Comparison of ENCODE assay signal across 8 mouse cellular contexts in genomic region chr4:83214822-83215558, GRCm38 (mm10).
A peak's percentile ranks its signal among the peaks of the same experiment; 100 is the strongest.
DNase-seq lines count a peak whose midpoint lies in the region; ATAC-seq lines count a peak whose summit lies in the region.
"Had no signal": no experiment of that assay in that cellular context is flagged by ENCODE, and none has a peak within 500 bp of the region (broad histone marks: within the 10 kb centered on the region; RNA-seq: fewer than 3 reads in every experiment).

No protein-coding gene starts in this region.

- 74% methylated on average over 9 of the region's 9 CpGs for WGBS in midbrain, embryonic 14.5 days
- 70% methylated on average over 9 of the region's 9 CpGs for WGBS in midbrain, embryonic 13.5 days
- 79% methylated on average over 9 of the region's 9 CpGs for WGBS in forebrain, embryonic 10.5 days
- WGBS in kidney, embryonic 15.5 days = 50% methylated on average over 9 of the region's 9 CpGs
- WGBS in stomach, embryonic 16.5 days = 54% methylated on average over 9 of the region's 9 CpGs

- no peaks in the 10 kb centered on the region for H3K36me3 ChIP-seq in midbrain, embryonic 14.5 days (ENCODE audit: control insufficient read depth, insufficient read depth, low read length)
- H3K36me3 ChIP-seq in midbrain, embryonic 13.5 days = no peaks in the 10 kb centered on the region
- no peaks in the 10 kb centered on the region for H3K36me3 ChIP-seq in forebrain, embryonic 10.5 days (replicated peaks)
- H3K36me3 ChIP-seq in kidney, embryonic 15.5 days = no peaks in the 10 kb centered on the region
- no peaks in the 10 kb centered on the region for H3K36me3 ChIP-seq in stomach, embryonic 16.5 days (ENCODE audit: control insufficient read depth, insufficient read depth, low read length)

- H3K9me3 ChIP-seq in midbrain, embryonic 14.5 days (ENCODE audit: control insufficient read depth, low read length) = no peaks in the 10 kb centered on the region
- H3K9me3 ChIP-seq in midbrain, embryonic 13.5 days = no peaks in the 10 kb centered on the region
- no peaks in the 10 kb centered on the region for H3K9me3 ChIP-seq in forebrain, embryonic 10.5 days
- H3K9me3 ChIP-seq in kidney, embryonic 15.5 days (replicated peaks) = no peaks in the 10 kb centered on the region
- H3K9me3 ChIP-seq in stomach, embryonic 16.5 days (replicated peaks; ENCODE audit: control insufficient read depth, low read length) = no peaks in the 10 kb centered on the region

- no peaks in the 10 kb centered on the region for H3K27me3 ChIP-seq in midbrain, embryonic 14.5 days (ENCODE audit: control insufficient read depth, insufficient read depth, low read length)
- no peaks in the 10 kb centered on the region for H3K27me3 ChIP-seq in midbrain, embryonic 13.5 days
- no peaks in the 10 kb centered on the region for H3K27me3 ChIP-seq in forebrain, embryonic 10.5 days (ENCODE audit: poor library complexity, severe bottlenecking)
- no peaks in the 10 kb centered on the region for H3K27me3 ChIP-seq in kidney, embryonic 15.5 days
- H3K27me3 ChIP-seq in stomach, embryonic 16.5 days (ENCODE audit: control insufficient read depth, insufficient read depth, low read length) = no peaks in the 10 kb centered on the region

- no peak overlapping the region for H3K4me3 ChIP-seq in midbrain, embryonic 14.5 days (replicated peaks; ENCODE audit: low read depth, low read length)
- no peak overlapping the region for H3K4me3 ChIP-seq in midbrain, embryonic 13.5 days (replicated peaks)
- H3K4me3 ChIP-seq in forebrain, embryonic 10.5 days = no peak overlapping the region
- H3K4me3 ChIP-seq in kidney, embryonic 15.5 days (replicated peaks) = no peak overlapping the region
- no peak overlapping the region for H3K4me3 ChIP-seq in stomach, embryonic 16.5 days (replicated peaks; ENCODE audit: low read length)

- no peaks in the 10 kb centered on the region for H3K4me1 ChIP-seq in midbrain, embryonic 14.5 days (ENCODE audit: control insufficient read depth, insufficient read depth, low read length)
- H3K4me1 ChIP-seq in midbrain, embryonic 13.5 days (replicated peaks) = 0 out of 2 replicates have a peak, but pooled peaks cover 4% of the 10 kb centered on the region
- H3K4me1 ChIP-seq in forebrain, embryonic 10.5 days = peaks cover 18% of the 10 kb centered on the region
- H3K4me1 ChIP-seq in kidney, embryonic 15.5 days = peaks cover 12% of the 10 kb centered on the region
- peaks cover 4% of the 10 kb centered on the region; the same call in 1 of the 2 replicates for H3K4me1 ChIP-seq in stomach, embryonic 16.5 days (ENCODE audit: control insufficient read depth, insufficient read depth, low read length)

- DNase-seq in midbrain, embryonic 14.5 days = peak; percentile 38
- no peak for DNase-seq in forebrain, embryonic 10.5 days (ENCODE audit: extremely low spot score, low spot score)
- DNase-seq in cerebellum, adult 11-12 months = no peak
- DNase-seq in right cerebral cortex, postnatal 36 days (ENCODE audit: low spot score in 2 of 2) = no peak
- DNase-seq: layer of hippocampus, postnatal 36 days had no signal

- no peak for ATAC-seq in midbrain, embryonic 14.5 days (ENCODE audit: low FRiP score, low TSS enrichment)
- ATAC-seq in midbrain, embryonic 13.5 days = no peak
- ATAC-seq in kidney, embryonic 15.5 days (replicated peaks; ENCODE audit: low FRiP score) = peak; percentile 52; the same call in 1 of the 2 replicates
- no peak for ATAC-seq in stomach, embryonic 16.5 days (ENCODE audit: insufficient read depth, low FRiP score)

- no peak overlapping the region for H3K27ac ChIP-seq in midbrain, embryonic 14.5 days (replicated peaks; ENCODE audit: low read depth, low read length)
- H3K27ac ChIP-seq in midbrain, embryonic 13.5 days = no peak overlapping the region
- H3K27ac ChIP-seq in forebrain, embryonic 10.5 days = peak overlapping the region; percentile 74
- peak overlapping the region; percentile 75 for H3K27ac ChIP-seq in kidney, embryonic 15.5 days
- peak overlapping the region; percentile 38 for H3K27ac ChIP-seq in stomach, embryonic 16.5 days (ENCODE audit: low read length)

- H3K4me2 ChIP-seq in midbrain, embryonic 14.5 days (ENCODE audit: low read length) = no peak overlapping the region
- no peak overlapping the region for H3K4me2 ChIP-seq in midbrain, embryonic 13.5 days (replicated peaks)
- no peak overlapping the region for H3K4me2 ChIP-seq in kidney, embryonic 15.5 days
- H3K4me2 ChIP-seq in stomach, embryonic 16.5 days (ENCODE audit: low read depth, low read length) = no peak overlapping the region

- H3K9ac ChIP-seq in midbrain, embryonic 14.5 days (replicated peaks; ENCODE audit: low read length) = no peak overlapping the region
- H3K9ac ChIP-seq in midbrain, embryonic 13.5 days (replicated peaks) = no peak overlapping the region
- no peak overlapping the region for H3K9ac ChIP-seq in kidney, embryonic 15.5 days
- no peak overlapping the region for H3K9ac ChIP-seq in stomach, embryonic 16.5 days (ENCODE audit: low read length)

Comparison
In these comparisons a context has a peak if more than half of its experiments do, and no peak if none do; other contexts are left out.
1. H3K27ac ChIP-seq: peak in forebrain, embryonic 10.5 days (single experiment), kidney, embryonic 15.5 days (single experiment) and stomach, embryonic 16.5 days (single experiment); none in midbrain, embryonic 14.5 days (single experiment) and midbrain, embryonic 13.5 days (single experiment).